Mouse (Mus musculus) liver, embryonic 14.5 days (tissue): Measurements from ENCODE around the gene Mapk3. TPM values are rescaled to one million over a fixed set of nuclear protein-coding genes. Genes with fewer than 3 reads are reported as not detected.

Source experiments
- ATAC-seq: fragments of 200-750 bp; cut with Nextera tagmentation; 2 replicates; pipeline ENCODE4 v1.8.0; 2017; ENCODE audit warnings: moderate number of reproducible peaks, mild to moderate bottlenecking, moderate library complexity; ENCODE audit not compliant: insufficient read depth
- DNase-seq, 3 experiments: peaks; one replicate each; pipeline ENCODE4 v3.0.0-alpha.2; 2012 to 2013; ENCODE audit warnings: low read depth in 3 of 3, low spot score in 3 of 3
- H3K27ac ChIP-seq: fragments of 300-500 bp; sonication (generic); 2 replicates; pipeline ENCODE4 v1.5.1; 2014; ENCODE audit warnings: moderate library complexity, mild to moderate bottlenecking, control low read depth, inconsistent platforms
- H3K27me3 ChIP-seq: fragments of 300-500 bp; sonication (generic); 2 replicates; pipeline ENCODE4 v1.6.1; 2014; ENCODE audit warnings: mild to moderate bottlenecking, low read length, moderate library complexity; ENCODE audit not compliant: control insufficient read depth, insufficient read depth
- H3K36me3 ChIP-seq: fragments of 300-500 bp; sonication (generic); replicated peaks from 2 replicates; pipeline ENCODE4 v1.6.1; 2014; ENCODE audit warnings: low read depth; ENCODE audit not compliant: control insufficient read depth, insufficient read depth
- H3K4me1 ChIP-seq, 2 experiments: fragments of 200-500 bp in 1 of 2; fragments of 300-500 bp in 1 of 2; sonication (generic) in 1 of 2; replicated peaks; 2 replicates each; pipeline ENCODE4 v1.6.1; 2012 to 2014; ENCODE audit warnings: antibody characterized with exemption in 1 of 2, inconsistent platforms in 1 of 2, low read length in 1 of 2; ENCODE audit not compliant: control insufficient read depth in 2 of 2, insufficient read depth in 2 of 2
- H3K4me2 ChIP-seq: fragments of 300-500 bp; sonication (generic); 2 replicates; pipeline ENCODE4 v1.6.1; 2014; ENCODE audit warnings: low read depth, mild to moderate bottlenecking, control low read depth, moderate library complexity
- H3K4me3 ChIP-seq, 2 experiments: fragments of 200-500 bp in 1 of 2; fragments of 300-500 bp in 1 of 2; sonication (generic) in 1 of 2; 2 replicates each; pipeline ENCODE4 v1.5.1; 2012 to 2014; ENCODE audit warnings: low read depth in 2 of 2, low read length in 2 of 2, mild to moderate bottlenecking in 2 of 2, control low read depth in 1 of 2, inconsistent platforms in 1 of 2, moderate library complexity in 1 of 2; ENCODE audit not compliant: insufficient read depth in 1 of 2
- H3K9ac ChIP-seq: fragments of 300-500 bp; sonication (generic); replicated peaks from 2 replicates; pipeline ENCODE4 v1.6.1; 2014; ENCODE audit warnings: mild to moderate bottlenecking, control low read depth, moderate library complexity
- H3K9me3 ChIP-seq: fragments of 300-500 bp; sonication (generic); 2 replicates; pipeline ENCODE4 v1.6.1; 2016; ENCODE audit warnings: low read length, mixed read lengths; ENCODE audit not compliant: control insufficient read depth
- CTCF ChIP-seq: IDR thresholded peaks from 2 replicates; pipeline ENCODE4 v1.5.1; 2016; ENCODE audit warnings: antibody characterized with exemption, low read depth, control low read depth
- EP300 ChIP-seq: IDR thresholded peaks from 2 replicates; pipeline ENCODE4 v1.6.1; 2016; ENCODE audit warnings: antibody characterized with exemption, low read depth
- WGBS: fragments of 180-500 bp; shearing (Covaris S2); extraction: QIAGEN DNeasy Blood & Tissue Kit; methylation state at CpG from one replicate; pipeline ENCODE4 v1.1.7; 2014; ENCODE audit not compliant: insufficient replicate concordance; 5-methylcytosine and 5-hydroxymethylcytosine counted together
- polyA plus RNA-seq, 2 experiments: library from polyadenylated mRNA; depleted of rRNA in 1 of 2; stranded (reverse) in 1 of 2; unstranded in 1 of 2; fragments of >200 nt; fragmentation: Nextera tagmentation in 1 of 2; extraction: Ambion mirVana in 1 of 2; gene quantifications; 2 replicates each; pipeline versions ENCODE4 v1.2.1 to v1.2.3; 2012 to 2014

The Mapk3 gene
- polyA plus RNA-seq, 2 experiments: 14.4 to 35.9 TPM

DNA sequence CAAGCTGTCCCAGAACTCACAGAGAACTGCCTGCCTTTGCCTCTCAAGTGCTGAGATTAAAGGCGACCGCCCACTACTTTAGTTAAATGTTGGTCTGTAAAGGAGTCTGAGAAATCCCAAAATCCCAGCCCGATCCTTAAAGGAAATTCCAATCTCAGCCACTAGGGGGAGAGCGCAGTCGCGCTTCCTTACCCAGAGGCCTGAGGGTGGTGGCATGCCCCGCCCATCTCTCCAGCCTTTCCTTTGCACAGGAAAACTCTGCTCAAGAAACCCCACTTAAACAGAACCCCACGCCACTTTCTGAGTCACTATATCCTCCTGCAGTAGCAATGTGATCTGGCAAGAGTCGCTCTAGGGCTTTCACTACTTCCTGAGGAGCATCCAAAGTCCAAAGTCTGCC, 4.5 kb upstream of the Mapk3 start:
- peak; percentile 34; the same call in 1 of the 2 replicates for ATAC-seq
- 3% methylated on average over 9 of the region's 9 CpGs for WGBS
- H3K4me3 ChIP-seq: no peak overlapping the region
- peaks cover 3 to 12% of the 10 kb centered on the region in 2 experiments for H3K4me1 ChIP-seq
- H3K27me3 ChIP-seq: no peaks in the 10 kb centered on the region
- H3K27ac ChIP-seq: no peak overlapping the region
- TF ChIP-seq CTCF: peak; percentile 94
- TF ChIP-seq EP300: no peak
- H3K9ac ChIP-seq: no peak overlapping the region
- no peak overlapping the region for H3K4me2 ChIP-seq
- no peaks in the 10 kb centered on the region for H3K9me3 ChIP-seq
- no peaks in the 10 kb centered on the region for H3K36me3 ChIP-seq
- peak in 2 of 3 experiments; percentile 55 to 63 for DNase-seq

DNA sequence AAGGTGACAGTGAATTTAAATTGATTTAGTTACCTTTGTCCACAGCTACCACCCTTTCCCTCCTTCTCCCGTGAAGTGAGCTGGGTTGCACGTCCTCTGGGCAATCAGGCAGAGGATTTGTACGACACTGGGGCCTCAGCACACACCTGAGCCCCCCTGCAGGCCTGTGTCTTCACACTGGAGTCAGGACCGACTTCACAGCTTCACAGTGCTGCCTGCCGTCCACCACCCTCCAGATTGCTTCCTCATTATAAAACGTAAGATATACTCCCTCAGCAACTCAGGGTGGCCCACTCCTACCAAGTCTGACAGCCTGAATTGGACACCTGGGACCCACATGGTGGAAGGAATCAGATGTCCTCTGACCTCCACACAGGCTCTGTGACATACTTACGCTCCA, 862 bp upstream of the Mapk3 start:
- no peak overlapping the region for H3K9ac ChIP-seq
- no peaks in the 10 kb centered on the region for H3K27me3 ChIP-seq
- TF ChIP-seq EP300: no peak
- TF ChIP-seq CTCF: no peak
- H3K27ac ChIP-seq: no peak overlapping the region
- no peaks in the 10 kb centered on the region for H3K9me3 ChIP-seq
- no peaks in the 10 kb centered on the region for H3K36me3 ChIP-seq
- DNase-seq: no peak
- H3K4me1 ChIP-seq: peaks cover 14 to 42% of the 10 kb centered on the region in 2 experiments
- no peak overlapping the region for H3K4me3 ChIP-seq
- no peak overlapping the region for H3K4me2 ChIP-seq
- 65% methylated on average over 7 of the region's 7 CpGs for WGBS
- ATAC-seq: no peak

DNA sequence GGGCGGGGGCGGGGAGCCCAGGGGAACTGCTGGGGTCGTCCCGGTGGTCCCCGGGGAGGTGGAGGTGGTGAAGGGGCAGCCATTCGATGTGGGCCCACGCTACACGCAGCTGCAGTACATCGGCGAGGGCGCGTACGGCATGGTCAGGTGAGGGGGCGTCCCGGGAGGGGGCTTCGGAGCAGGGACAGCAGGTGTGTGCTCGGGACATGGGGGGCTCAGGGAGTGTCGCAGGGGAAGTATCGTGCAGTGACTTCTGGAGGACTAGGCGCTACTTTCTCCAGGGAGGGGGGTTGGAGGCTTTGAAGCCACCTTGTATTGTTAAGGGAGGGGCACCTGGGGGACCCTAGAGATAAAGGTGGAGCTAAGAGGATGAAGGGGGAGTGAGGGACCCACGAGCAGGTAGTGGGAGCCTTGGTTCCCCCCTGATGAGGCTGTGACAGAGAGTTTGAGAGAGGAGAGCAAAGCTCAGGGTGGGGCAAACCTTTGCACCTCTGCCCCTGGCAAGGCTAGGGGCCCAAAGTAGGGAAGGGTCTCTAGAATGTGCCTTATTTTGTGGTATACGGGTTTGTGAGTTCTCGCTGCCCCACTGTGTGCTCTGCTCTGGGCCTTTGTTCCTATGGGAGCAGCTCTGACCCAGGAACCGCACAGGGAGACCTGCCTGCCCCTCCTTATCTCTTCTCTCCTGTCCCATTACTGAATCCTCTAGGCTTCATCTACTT, 430 bp downstream of the Mapk3 start:
- peak overlapping the region; percentile 73 to 74 for H3K4me3 ChIP-seq
- peak; percentile 31 for ATAC-seq
- peak overlapping the region; percentile 57 for H3K27ac ChIP-seq
- no peak for DNase-seq
- peaks cover 14 to 40% of the 10 kb centered on the region in 2 experiments for H3K4me1 ChIP-seq
- peak overlapping the region; percentile 93 for H3K4me2 ChIP-seq
- no peaks in the 10 kb centered on the region for H3K27me3 ChIP-seq
- H3K9me3 ChIP-seq: no peaks in the 10 kb centered on the region
- no peaks in the 10 kb centered on the region for H3K36me3 ChIP-seq
- H3K9ac ChIP-seq: peak overlapping the region; percentile 78
- no peak for TF ChIP-seq EP300
- WGBS: 2% methylated on average over 24 of the region's 24 CpGs

DNA sequence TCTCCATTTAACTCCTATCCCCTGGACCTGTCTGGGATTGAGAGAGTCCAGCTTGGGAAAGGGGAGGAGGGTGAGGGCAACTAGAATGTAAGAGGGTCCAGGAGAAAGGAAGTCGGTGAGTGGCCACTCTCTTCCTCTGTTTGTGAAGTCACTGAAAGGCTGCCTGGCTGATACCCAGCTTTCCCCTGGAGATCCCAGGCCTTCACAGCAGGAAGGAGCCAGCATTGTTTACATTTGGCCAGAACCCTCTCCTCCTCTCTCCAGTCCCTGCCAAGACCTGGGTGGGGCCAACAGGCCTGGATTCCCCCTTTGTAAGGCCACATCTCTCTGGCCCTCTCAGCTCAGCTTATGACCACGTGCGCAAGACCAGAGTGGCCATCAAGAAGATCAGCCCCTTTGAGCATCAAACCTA, 996 bp downstream of the Mapk3 start:
- Histone ChIP-seq H3K4me1 (peaks cover 14 to 42% of the 10 kb centered on the region in 2 experiments), H3K4me2 (peak overlapping the region; percentile 93), H3K4me3 (peak overlapping the region; percentile 73 to 74), H3K9ac (peak overlapping the region; percentile 78), H3K27ac (peak overlapping the region; percentile 57; the same call in 1 of the 2 replicates), H3K9me3 (no peaks in the 10 kb centered on the region), H3K36me3 (no peaks in the 10 kb centered on the region), H3K27me3 (no peaks in the 10 kb centered on the region)
- no peak for TF ChIP-seq EP300
- no peak for TF ChIP-seq CTCF
- WGBS: 42% methylated on average over 3 of the region's 3 CpGs
- DNase-seq (no peak), ATAC-seq (peak; percentile 2; the same call in 1 of the 2 replicates)

GRCm38 (mm10) chr7:126760956-126761355, 1.6 kb downstream of the Mapk3 start:
- peaks cover 14 to 46% of the 10 kb centered on the region in 2 experiments for H3K4me1 ChIP-seq
- H3K27me3 ChIP-seq: no peaks in the 10 kb centered on the region
- H3K4me2 ChIP-seq: peak overlapping the region; percentile 93; the same call in 1 of the 2 replicates
- H3K36me3 ChIP-seq: no peaks in the 10 kb centered on the region
- no peaks in the 10 kb centered on the region for H3K9me3 ChIP-seq
- H3K27ac ChIP-seq: no peak overlapping the region
- H3K4me3 ChIP-seq: no peak overlapping the region
- no peak overlapping the region for H3K9ac ChIP-seq
- 44% methylated on average over 4 of the region's 4 CpGs for WGBS
- DNase-seq (no peak), ATAC-seq (no peak)
- no peak for TF ChIP-seq CTCF
- TF ChIP-seq EP300: no peak
